Mouse (Mus musculus) heart, postnatal 10 days (tissue): Measurements from ENCODE around the gene Slc12a6. TPM values are rescaled to one million over a fixed set of nuclear protein-coding genes. Genes with fewer than 3 reads are reported as not detected.

Experiments
- DNase-seq, 2 experiments: peaks; one replicate each; pipeline ENCODE4 v3.0.0; 2021
- intact Hi-C: fragments of 180-260 bp; cut with DNase I; formaldehyde crosslinking; loops from one replicate; pipeline ENCODE4 v1.15.1; 2025
- total RNA-seq, 2 experiments: library from RNA; stranded (reverse); gene quantifications; 2 replicates each; pipeline ENCODE4 v1.2.3; 2021

Gene Slc12a6
- total RNA-seq, 2 experiments from 2014 or later: 37.1 to 43.3 TPM

DNA sequence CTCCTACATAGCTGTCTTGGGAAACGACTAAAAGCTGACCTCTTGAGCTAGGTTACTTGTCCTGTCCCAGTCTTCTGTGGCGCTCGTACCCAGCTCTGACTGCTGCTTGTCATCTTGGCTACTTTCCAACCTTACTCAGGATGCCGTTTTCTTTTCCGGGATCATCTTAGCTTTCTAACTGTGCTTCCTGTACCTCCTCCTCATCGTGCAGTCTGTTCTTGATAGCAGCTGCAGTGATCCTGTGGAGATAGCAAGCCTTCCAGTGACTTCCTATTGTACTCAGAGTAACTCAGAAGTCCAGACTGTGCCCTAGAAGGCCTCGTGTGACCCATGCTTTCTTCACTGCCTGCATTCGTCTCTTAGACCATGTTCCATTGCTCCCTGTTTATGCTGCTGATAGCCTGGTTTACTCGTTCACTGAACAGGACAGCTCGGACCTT, 43.6 kb downstream of the Slc12a6 start:
- intact Hi-C loops: loop anchor here (2.0 kb wide), 1 partner anchor 42 kb away; the partner anchor contains the start of gene Gm21985
- peak in 1 of 2 experiments; percentile 31 for DNase-seq

DNA sequence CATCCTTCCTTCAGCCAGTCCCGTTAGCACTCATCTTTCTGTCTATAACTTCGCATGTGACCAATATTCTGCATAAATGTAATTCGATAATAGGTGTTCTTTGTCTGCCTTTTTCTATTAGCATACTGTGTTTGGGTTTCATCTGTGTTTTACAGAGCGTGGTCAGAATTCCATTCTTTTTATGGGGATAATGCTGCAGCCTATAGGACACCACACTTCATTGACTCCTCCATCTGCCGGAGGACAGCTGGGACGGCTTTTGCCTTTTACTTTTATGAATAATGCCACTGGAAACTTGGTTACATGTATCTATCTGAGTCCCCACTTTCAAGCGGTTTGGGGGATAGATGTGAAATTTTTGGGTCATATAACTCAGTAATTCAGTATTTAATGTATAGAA, 50.0 kb downstream of the Slc12a6 start:
- no peak for DNase-seq
- intact Hi-C loops: no loop called here

DNA sequence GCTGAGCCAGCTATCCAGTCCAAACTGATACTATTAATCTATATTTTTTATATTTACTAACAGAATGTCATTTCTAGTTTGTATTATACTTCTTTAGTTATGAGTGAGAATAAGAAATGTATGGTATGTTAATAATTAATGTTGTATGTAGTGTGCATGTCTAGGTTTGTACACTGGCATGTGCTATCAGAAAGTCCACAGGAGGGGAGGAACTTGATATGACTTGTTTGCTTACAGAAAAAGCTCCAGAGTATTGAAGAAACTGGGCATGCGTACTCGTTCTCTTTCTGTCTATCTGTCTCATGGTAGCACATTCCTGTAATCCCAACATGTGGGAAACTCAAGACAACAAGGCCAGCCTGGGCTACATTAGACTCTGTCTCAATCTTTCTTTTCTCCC, 52.6 kb downstream of the Slc12a6 start:
- intact Hi-C loops: no loop called here

DNA sequence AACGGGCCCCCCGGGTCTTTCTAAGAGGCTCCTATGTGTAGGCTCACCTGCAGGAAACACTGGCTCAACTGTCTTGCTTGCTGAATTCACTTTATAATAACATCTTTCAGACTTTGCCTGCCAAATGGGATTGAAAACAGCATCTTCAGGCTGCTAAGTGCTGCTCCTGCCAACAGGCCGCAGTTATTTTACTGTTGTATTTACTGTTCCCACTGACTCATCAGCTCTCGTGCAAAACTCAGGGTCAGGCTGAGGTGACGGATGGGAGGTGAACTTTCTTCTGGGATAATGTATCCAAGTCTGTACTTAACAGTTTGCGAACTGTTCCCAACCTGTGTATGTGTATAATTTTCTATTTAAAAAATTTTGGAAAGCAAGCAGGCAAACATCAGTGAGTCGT, 53.3 kb downstream of the Slc12a6 start:
- DNase-seq: peak in 1 of 2 experiments; percentile 10
- intact Hi-C loops: no loop called here

More for the DNA sequence above, 52.6 kb downstream of the Slc12a6 start:
- DNase-seq: no peak

DNA sequence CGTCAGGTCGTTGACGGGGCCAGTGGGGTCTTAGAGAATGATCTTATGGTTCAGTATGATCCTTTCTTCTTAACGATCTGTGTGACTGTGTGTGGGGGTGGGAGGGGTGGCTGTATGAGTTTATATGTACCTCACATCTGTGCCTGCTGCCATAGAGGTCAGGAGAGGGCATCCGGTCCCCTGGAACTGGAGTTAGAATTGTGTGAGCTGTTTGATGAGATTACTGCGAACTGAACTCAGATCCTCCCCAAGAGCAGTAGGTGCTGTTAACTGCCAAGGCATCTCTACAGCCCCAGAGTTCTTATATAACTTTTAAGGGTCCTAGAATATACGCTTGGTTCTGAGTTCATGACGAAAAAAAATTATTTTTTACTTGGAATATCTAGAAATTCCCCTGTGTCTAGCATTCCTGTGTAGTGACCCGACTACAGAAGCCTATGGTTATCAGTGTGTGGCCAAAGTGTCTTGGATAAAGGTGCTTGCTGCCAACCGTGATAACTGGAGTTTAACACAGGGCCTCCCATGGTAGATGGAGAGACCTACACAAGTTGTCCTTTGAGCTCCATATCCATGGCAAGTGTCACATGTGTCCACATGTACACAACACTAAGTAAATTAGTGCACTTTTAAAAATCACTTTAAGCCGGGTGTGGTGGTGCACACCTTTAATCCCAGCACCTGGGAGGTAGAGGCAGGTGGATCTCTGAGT, 62.6 kb downstream of the Slc12a6 start:
- DNase-seq: no peak
- intact Hi-C loops: no loop called here

DNA sequence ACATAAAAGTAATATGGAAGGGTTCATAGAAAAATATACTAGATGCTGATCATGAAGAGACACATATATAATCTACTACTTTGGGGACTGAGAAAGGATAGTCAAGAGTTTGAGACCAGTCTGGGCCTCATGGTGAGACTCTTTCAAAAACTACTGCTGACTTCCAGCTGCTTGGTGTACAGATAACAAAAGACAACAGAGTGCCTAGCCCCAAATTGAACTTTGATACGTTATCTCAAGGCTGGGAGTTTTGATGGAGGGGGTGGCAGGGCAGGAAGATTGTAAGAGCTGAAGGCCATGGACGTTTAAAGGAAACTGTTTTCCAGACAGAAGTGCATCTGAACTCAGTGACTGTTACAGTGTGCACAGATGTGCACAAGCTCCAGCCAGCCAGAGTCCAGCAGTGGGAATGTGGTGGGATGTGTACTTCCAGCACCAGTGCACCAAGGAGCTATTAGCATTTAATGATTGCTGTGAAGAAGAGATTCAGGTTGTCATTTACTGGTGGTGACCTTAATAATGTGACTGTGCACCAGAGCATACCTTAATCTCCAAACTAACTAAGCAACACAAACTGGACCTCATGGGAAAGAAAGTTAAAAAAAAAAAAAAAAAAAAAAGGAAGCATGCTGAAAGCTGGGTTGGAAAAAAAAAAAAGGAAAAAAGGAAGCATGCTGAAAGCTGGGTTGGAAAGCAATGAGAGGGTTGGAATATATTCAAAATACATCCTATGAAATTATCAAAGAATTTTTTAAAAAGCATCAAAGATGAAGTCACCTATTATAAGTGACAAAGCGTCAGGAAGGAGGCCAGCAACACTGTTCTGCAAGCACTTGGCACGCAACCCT, 66.7 kb downstream of the Slc12a6 start:
- DNase-seq: no peak
- intact Hi-C loops: loop anchor here (10.0 kb wide), 1 partner anchor 137 kb away; no protein-coding TSS in a partner anchor

DNA sequence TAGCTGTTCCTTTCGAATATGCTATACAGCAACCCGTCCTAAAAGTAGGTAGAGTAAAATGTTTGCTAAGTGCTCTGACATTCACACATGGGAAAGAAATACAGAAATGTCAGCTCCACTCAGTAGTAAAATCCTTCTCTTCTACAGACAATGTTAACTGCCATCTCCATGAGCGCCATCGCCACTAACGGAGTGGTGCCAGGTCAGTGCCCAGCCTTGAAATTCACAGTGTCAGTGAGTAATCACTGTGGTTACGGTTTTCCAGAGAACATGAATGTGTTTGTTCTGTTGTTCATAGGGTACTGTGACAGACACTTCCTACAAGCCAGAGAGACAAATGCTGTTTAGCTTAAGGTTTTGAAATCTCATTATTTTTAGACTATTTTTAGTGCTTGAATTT, 71.6 kb downstream of the Slc12a6 start:
- intact Hi-C loops: loop anchor here (10.0 kb wide), 1 partner anchor 142 kb away; no protein-coding TSS in a partner anchor
- no peak for DNase-seq

DNA sequence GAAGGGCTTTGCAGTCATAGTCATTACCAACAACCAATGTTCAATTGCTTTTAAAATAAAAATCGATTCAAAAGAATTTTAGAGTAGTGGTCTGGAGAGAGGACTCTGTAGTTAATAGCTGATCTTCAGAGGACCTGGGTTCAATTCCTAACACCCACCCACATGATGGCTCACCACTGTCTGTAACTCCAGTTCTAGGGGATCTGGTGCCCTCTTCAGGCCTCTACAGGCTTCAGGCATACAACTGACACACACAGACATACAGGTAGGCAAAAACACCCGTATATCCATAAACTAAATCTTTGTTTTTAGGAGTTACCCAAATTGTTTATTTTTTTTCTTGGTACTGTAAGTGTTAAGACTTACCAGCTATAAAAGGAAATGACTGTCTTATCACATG, 74.1 kb downstream of the Slc12a6 start:
- DNase-seq: peak in 1 of 2 experiments; percentile 18
- intact Hi-C loops: loop anchor here (1.0 to 10.0 kb wide), 3 partner anchors 73 to 145 kb away; partner anchors contain the start of genes Gm21985 and Lpcat4

DNA sequence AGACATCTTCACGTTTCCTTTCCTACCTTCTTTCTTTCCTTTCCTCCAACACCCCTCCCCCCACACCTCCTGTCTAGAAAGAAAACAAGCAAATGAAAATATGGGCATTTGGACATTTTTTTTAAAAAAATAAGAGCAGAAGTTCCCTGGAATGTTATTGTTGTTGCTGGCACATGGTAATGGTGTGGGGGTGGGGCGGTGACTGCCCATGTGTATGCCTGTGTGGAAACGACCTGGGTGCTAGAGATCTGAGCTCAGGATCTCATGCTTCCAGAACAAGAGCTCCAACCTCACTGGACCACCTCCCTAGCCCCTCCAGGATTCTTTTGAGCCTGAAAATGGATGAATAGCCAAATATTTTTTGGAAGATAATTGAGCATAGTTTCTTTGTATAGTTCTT, 75.5 kb downstream of the Slc12a6 start:
- no peak for DNase-seq
- intact Hi-C loops: no loop called here

DNA sequence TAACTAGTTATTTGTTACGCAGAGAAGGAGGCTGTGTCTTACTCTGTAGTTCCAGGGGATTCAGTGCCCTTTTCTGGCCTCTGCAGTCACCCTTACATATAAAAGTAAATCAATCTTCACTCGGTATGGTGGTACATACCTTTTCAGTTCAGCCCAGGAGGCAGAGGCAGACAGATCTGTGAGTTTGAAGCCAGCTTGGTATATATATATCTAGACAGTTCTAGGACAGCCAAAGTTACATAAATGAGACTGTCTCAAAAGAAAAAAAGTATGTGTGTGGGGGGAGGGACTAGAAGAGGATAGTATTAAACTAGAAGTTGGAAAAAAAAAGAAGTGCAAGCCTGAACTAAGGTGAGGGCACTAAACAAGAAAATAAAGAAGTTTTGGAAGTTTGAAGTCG, 82.6 kb downstream of the Slc12a6 start:
- intact Hi-C loops: no loop called here
- DNase-seq: no peak

DNA sequence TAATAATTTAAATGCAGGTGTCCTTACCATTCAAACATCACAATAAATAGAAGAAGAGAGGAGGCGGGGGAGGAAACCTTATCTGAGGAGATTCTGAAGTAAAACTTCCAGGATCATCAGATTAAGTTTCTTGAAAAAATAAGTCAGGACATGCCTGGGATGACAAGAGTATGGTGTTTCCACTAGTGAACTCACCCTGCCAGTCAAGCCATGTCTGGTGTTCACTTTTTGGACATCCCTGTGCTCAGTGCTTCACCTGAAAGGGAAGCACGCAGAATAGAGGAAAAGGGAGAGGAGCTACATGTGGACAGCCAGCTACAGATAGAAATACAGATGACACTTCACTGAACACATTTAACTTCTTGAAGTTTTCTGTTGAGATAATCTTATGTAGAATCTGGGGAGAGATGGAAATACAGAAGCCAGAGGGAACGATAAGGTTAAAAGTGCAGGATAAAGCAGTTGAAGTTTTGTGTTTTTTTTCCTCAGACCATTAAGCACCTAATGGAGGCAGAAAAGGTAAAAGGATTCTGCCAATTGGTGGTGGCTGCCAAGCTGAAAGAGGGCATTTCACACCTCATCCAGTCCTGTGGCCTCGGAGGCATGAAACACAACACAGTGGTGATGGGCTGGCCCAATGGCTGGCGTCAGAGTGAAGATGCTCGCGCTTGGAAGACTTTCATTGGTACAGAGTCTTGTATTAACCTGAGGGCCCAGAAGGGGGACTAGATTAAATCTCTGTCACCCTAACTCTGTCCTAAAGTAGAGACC, 88.2 kb downstream of the Slc12a6 start:
- no peak for DNase-seq
- intact Hi-C loops: no loop called here

DNA sequence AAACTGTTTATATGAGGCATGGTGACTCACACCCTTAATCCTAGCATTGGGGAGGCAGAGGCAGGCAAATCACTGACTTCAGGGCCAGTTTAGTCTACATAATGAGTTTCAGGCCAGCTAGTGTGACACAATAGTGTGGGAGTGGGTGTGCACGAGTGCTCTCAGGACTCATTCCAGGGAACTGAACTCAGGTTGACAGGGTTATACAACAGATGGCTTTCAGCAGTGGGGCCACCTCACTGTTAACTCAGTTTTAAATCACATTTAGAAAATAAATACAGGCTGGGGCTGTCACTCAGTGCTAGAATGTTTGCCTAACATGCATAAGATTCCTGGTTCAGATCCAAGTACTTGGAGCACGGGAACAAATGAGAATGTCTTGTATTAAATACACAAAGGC, 94.0 kb downstream of the Slc12a6 start:
- intact Hi-C loops: no loop called here
- DNase-seq: no peak

DNA sequence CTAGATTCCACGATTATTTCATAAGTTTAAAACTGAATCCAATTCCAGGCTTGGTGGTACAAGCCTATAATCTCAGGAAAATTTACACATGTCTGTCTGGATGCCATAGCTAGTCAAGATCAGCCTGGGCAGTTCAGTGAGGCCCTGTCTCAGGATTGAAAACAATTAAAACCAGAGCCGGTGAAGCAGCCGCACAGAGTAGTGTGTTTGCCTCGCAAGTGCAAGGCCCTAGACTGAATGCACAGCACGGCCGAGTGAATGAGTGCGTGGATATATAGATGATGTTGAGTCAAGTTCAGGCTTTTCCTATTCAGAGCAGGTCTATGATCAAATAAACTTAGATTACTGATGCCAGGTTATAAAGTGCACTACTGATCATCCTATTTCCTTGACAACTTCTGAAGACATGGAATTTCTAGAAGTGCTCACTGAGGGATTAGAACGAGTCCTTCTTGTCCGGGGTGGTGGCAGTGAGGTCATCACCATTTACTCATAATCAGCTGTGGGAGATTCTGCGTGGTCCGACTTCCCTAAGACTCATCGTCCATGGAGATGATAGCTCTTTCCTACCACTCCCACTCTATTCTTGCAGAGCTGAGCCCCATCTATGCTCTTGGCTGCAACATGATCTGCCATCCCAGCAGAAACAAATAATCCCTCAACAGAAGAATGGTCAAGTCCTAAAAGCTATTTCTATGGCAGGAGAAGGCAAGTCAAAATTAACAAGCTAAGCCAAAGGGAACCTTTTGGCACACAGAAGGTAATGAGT, 94.6 kb downstream of the Slc12a6 start:
- DNase-seq: no peak
- intact Hi-C loops: no loop called here

DNA sequence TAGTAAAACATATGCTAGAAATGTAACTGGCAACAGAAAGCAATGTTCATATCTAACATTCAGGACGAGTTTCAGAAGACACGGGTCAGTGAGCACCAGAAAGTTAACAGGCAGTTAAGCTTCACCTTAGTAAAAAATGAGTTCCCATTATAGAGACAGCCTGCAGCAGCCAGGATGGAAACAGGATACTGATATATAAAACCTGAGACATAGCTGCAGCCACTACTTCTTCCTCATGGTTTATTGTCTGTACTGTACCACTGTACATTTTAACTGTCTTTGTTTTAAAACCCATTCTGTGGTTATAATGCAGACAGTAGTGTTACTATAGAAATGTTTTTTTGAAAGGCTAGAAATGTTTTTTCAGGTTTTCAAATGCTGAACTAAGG, 95.2 kb downstream of the Slc12a6 start:
- intact Hi-C loops: no loop called here
- DNase-seq: no peak

DNA sequence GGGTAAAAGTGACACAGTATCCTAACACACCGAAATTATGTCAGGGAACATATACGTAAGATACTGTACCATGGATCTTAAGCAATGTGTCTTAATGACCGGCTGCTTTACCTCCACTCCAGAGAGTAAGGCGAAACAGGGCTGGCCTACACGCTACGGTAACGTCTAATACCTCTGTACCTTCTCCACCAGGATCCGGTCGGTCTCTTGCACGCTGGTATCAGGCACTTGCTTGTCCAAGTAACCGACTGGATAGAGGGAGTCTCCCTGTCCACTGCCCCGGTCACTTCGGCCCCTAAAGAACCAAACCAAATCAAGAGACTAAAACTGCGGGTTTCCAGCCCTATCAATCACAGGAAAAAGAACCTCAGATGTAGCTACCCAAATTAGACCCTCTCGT, 101.6 kb downstream of the Slc12a6 start:
- no peak for DNase-seq
- intact Hi-C loops: loop anchor here (2.0 kb wide), 1 partner anchor 106 kb away; the partner anchor contains the start of gene Nop10

DNA sequence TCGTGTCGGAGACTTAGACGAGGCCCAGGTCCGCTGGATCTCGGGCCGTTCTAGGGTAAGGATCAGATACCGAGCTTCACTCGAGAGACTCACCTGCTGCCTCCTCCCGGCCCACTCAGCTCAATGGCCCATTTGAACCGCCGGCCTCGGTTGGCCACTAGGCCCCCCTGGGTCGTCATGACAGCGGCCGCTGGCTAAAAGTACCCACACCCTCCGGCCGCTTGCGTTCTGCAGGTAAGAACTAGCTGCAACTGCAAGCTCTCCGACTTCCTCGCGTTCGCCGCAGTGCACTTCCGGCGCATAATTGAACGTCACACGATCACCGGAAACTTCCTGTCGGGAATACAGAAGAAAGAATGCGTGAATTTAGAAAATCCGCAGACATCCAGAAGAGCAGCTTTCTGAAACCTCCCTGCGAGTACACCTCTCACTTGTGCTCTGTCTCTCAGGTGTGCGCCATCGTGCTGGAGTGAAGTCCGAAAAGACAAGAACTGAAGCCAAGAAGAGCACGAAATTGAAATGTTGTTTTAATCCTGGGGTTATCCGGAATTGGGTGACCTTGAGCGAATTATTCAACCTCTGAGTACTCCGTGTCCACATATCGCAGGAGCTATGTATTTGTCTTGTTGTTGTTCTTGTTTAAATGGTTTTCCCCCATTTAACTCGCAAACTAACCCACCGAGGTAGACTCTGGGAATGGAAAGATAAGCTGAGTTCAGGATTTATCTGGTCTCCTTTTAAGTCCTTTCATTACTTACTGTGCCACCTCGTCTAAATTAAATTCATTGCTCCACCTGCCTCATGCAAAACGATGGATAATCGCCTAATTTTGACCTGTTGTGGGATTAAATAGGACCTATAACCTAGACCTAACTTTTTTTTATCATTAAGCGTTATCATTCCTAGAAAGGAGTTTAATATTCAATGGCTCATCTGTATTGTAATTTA, 102.4 kb downstream of the Slc12a6 start, which contains the start of gene Emc4:
Emc4 (minus strand) TSS at position 302 of the 948 bp plus-strand sequence.
- peak; percentile 93 to 96 for DNase-seq
- intact Hi-C loops: loop anchor here (2.0 kb wide), 2 partner anchors 87 to 107 kb away; partner anchors contain the start of genes Emc7 and Nop10

DNA sequence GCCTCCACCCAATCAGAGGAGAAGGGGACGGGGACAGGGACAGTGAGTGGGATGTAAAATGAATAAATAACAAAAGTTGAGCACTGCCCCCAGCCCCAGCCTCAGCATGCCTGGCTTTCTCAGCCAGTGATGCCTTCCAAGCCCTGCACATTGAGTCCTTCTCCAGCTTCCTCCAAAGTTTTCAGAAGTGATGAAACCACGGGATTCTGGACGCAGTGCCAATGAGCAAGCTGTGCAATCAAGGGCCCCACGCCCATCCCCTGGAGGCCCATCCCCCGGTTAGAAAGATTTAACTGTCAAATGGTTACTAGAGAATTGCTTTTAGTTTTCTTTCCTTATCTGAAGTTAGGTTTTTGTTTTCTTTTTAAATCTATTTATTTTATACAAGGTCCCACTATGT, 104.3 kb downstream of the Slc12a6 start:
- DNase-seq: peak; percentile 51 to 62
- intact Hi-C loops: loop anchor here (2.0 kb wide), 1 partner anchor 85 kb away; the partner anchor contains the start of gene Emc7

DNA sequence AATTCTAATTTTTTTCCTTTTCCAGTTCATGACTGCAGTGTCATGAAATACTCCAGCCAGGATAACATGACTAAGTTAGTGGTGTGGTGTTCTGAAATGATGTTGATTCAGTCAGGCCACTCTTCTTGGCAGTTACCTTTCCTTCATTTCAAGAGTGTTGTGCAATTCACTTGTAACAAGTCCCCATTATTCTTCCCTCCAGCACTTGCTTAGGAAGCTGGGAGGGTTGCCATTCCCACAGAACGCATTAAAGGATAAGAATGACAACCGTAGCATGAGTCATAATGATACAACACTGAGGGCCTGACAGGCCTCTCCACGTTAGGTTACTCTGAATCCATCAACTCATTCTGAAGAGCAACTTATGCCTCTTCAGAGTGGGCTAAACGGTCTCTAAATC, 107.5 kb downstream of the Slc12a6 start:
- intact Hi-C loops: no loop called here
- no peak for DNase-seq

DNA sequence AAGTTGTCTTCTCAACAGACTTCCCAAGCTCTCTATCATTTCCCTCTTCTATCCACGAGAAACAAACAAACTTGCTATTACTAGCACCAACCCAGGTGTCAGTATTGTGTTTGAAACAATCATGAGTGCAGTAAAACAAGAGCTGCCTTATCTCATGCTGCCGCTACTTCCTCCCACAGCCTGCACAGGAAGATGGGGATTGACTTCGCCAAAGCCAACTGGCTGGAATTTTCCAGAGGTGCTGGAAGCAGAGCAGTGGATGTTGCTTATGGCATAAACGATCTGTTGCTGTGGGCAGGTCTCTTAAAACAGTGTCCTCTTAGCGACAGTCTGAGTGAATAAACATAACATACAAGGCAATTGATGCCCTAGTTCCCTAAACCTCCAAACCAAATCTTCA, 109.0 kb downstream of the Slc12a6 start:
- peak; percentile 31 to 43 for DNase-seq
- intact Hi-C loops: no loop called here
